Mouse (Mus musculus) heart, adult 9 months (tissue): ENCODE measurements around the gene Epha6.
A peak's percentile ranks its signal among the peaks of the same experiment; 100 is the strongest.

Experiments used
- DNase-seq, 2 experiments: peaks; one replicate each; pipeline ENCODE4 v3.0.0; 2022; ENCODE audit warnings: low spot score in 2 of 2

Epha6 gene

DNA sequence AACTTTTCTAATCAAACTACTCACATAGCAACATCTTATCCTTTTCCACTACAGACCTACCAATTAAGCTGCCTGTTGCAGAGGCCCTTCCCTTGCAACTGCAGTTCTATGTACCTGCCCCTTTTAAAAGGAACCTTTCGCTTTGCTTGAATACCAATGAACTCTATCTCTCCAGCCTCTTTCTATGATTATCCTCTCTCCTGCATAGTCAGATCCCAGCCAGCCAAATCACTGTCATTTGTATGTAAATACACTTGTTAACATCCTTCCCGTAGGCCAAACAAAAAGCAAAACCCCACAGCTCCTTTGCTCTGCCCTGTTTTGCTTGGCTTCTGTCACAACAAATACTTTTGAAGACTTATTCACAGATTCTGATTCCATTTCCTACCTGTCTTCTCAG lies 961.6 kb downstream of the Epha6 start:
- DNase-seq = no peak

DNA sequence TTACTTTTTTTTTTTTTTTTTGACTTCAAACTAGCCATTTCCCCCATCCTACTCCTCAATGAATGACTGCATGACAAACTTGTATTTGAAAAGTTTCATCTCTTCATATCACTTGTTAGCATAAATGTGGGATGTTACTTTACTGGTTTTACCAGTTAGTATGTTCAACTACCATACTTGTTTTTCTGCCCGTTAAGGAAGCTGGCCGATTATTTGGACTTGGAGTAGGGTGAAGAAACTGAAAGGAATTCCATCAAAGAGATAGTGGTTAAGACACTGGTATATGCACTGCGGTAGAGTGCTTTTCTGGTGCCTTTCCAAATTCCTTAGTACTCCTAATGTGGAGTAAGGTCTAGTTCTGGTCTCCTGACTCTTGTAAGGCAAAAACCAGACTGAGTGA lies 965.3 kb downstream of the Epha6 start:
- no peak for DNase-seq

DNA sequence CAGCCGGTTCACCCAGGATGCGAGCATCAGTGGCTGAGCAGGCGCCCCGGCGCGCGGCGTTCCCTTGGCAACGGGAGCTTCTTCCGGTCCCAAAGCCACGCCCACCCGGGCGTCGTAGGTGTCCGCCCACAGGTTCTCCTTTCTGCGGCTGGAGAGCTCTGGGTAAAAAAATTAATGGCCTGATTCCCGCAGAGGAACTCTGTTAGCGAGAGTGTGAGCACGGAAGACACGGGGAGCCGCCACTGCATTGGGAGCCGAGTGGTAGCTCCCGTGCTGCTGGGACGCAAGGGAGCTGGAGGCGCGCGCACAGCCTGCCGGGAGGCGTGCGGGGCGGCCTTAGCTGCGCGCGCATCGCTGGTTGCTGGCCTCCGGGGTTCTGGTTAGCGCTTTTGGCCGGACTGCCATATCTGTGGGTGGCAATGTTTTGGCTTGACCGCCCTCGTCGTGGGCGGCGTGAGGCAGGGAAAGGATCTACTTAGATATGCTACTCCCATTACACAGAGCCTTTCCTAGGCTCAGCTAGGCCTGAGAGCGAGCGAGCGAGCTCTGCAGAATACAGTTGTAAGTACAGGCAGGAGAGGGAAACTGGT lies 966.1 kb downstream of the Epha6 start, which contains the start of gene Arl6:
Gene Arl6 (minus strand): TSS at position 290 of the 590 bp plus-strand sequence.
- DNase-seq = peak; percentile 91 to 94

DNA sequence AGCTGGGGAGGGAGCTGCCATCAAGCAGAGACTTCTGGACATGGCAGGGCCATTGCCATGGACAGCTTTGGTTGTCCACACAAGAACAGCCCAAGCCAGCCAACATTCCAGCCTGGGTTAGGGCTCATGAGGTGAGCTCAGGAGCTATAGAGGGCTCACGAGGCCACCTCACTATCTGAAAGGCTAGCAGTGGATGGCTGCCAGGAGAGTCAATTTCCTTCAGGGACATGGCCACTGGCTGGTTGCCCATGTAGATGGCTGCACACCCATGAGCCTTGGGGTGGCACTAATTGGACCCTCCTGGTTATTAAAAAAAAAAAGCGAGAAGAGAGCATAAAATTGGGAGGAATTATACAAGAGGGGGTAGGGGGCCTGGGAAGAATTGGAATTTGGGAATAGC lies 970.7 kb downstream of the Epha6 start:
- no peak for DNase-seq

DNA sequence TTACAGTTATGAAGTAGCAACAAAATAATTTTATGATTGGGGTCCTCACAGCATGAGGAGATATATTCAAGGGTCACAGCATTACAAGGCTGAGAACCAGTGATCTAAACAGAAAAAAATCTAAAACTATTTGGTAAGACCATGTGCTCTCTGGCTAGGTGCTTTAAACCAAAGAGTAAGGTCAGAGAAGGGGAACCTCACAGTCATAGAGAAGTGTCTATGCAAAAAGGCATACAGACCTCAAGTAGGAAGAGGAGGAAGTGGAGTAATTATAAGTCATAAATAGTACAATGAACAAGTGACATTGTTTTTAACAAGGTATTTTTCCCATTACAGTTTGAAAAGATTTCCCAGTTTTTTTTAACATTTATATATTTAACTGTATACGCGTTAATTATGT lies 983.8 kb downstream of the Epha6 start:
- no peak for DNase-seq

DNA sequence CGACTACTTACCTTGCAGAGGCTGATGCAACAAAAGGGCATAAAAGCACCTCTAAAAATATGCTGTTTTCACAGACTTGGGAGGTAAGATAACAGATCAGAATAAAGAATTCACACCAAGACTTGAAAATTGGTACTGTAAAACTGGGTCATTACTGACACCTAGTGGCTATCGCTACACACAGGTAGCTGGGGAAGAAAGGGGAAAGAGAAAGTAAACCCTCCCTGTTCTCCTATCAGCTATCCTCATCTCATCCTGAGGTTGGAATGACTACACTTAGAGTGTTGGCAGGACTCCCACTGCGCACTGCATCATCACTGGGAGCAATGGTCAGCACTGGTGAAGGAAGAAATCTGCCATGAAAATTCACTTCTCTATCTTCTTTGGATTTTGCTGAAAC lies 988.2 kb downstream of the Epha6 start:
- DNase-seq = peak in 1 of 2 experiments; percentile 50

DNA sequence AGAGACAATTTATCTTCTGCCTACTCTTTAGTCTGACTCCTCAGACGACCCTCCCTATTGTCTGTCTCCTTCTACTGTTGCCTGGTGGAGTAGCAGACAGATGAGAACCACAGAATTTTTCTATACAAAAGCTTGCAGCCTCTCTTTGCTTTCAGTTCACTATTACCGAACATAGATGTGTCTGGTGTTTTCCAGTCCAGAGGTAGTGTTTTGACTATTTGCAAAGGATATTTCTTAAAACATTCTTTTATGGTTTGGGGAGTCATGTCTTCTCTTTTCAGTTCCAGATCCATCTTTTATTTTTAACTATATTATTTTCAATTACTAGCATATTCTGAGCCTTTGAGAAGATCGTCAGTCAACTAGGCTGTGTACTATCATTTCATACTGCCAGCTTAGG lies 989.7 kb downstream of the Epha6 start:
- DNase-seq = no peak

DNA sequence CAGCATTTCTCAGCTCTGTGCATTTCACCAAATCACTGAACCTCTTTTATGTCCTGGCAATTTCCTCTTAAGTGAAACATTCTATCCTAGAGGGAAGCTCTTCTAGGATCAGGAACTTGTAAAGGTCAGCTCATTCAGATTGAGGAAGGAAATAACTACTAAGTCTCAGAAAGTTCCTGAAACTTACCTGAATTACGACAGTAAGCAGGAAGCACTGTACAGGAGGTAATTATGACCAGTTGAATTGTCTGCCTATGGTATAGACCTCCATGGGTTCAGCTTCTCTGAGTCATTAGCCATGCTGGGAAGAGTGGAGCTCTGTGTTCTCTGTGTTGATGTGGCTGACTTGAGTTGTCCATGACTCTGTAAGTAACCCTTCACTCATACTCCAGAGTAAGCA lies 994.6 kb downstream of the Epha6 start:
- DNase-seq = no peak

DNA sequence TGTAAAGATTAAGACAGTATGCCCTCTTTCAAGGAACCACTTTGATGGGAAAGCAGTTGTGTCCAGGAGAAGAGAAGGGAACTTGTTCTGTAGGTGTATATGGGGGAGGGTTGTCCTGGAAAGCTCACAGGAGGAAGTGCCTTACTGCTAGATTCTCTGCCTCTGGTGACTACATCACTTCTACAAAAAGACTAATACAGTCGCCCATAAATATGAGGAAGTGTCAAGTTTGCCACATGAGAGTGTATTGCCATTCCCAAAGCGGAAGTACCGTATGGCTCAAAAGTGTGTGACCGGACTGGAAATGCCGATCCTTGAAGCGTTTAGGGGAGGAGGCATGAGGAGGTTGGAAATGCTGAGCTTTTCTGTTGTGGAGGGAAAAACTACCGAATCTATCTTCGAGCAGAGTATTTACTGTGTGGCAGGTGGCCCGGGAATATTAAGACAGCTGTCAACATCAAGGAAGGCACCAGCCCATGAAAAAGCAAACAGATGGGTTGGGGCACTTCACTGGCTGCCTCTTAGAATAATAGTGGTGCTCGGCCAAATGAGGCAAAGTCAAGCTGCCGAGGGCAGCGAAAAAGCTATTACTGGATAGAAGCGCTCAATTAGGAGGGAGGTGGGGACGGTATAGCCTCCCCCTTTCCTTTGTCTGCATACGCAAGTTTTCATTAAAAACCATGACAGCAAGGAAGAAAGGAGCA lies 1001.1 kb downstream of the Epha6 start:
- DNase-seq = no peak
